Mouse (Mus musculus) gastrocnemius, adult 2 months (tissue): ENCODE data around the gene Rad18. TPM values are rescaled to one million over a fixed set of nuclear protein-coding genes. Genes with fewer than 3 reads are reported as not detected.
"Not testable (repeated sequence)": the region's sequence is repeated elsewhere in the genome, so short reads cannot be mapped to it uniquely, and the experiment has no call there.

ENCODE experiments used
- DNase-seq: peaks from one replicate; pipeline ENCODE4 v3.0.0; 2022
- H3K27ac ChIP-seq: fragments of 200-600 bp; 2 replicates; pipeline ENCODE4 v1.8.1; 2022; ENCODE audit warnings: mild to moderate bottlenecking
- H3K4me3 ChIP-seq: fragments of 200-600 bp; 2 replicates; pipeline ENCODE4 v1.8.1; 2022; ENCODE audit warnings: mild to moderate bottlenecking, moderate library complexity
- CTCF ChIP-seq: fragments of 200-600 bp; IDR thresholded peaks from 2 replicates; pipeline ENCODE4 v1.8.1; 2022; ENCODE audit warnings: antibody characterized with exemption, mild to moderate bottlenecking, moderate library complexity
- intact Hi-C: fragments of 180-260 bp; cut with DNase I; formaldehyde crosslinking; loops from one replicate; pipeline ENCODE4 v1.15.1; 2025
- total RNA-seq, 2 experiments: library from RNA; stranded (reverse); gene quantifications; 2 replicates each; pipeline ENCODE4 v1.2.3; 2021

Rad18 gene
- total RNA-seq, 2 experiments from 2014 or later = 0.92 to 1.4 TPM

GRCm38 (mm10) chr6:112719983-112720382 is 23.5 kb upstream of the Rad18 start:
- Histone ChIP-seq H3K27ac (no peak overlapping the region), H3K4me3 (no peak overlapping the region)
- intact Hi-C loops = no loop called here
- DNase-seq = no peak
- TF ChIP-seq CTCF = no peak

DNA sequence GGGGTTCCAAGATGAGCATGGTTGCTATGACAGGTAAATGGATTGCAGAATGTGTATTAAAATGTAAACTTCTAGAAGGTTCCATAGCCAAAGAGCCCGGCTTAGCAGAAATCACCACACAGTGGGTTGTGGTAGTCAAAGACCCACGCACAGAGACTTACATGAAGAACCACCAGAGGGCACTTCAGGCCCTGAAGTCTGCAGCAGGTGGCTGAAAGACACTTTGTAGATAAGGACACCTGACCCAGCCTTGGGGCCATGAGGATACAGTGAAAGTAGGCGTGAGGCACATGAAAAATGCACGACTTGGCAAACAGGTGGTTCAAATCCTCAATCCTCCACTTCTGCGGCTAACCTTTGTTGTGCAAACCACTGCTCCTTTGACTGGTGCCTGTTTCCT is 20.7 kb upstream of the Rad18 start:
- TF ChIP-seq CTCF = peak; percentile 69
- DNase-seq = no peak
- intact Hi-C loops = no loop called here
- Histone ChIP-seq H3K4me3 (no peak overlapping the region), H3K27ac (no peak overlapping the region)

DNA sequence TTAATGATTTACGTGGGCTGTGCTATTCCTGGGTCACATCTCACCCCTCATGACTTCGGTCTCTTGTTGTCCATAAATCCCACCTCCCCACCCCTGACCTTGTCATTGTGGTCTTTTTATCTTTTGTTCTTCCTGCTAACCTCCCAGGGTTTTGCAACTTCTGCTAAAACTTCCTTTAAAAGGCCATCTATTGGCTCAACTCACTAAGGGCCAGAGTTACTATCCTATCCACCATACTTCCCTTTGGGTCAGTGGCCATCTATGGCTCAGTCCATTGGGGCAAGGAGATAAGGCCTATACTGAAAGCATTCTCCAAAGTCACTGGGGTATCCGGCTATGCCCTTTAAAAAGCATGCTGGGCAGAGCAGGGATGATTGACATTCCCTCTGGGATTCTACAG is 17.5 kb upstream of the Rad18 start:
- Histone ChIP-seq H3K4me3 (no peak overlapping the region), H3K27ac (no peak overlapping the region)
- TF ChIP-seq CTCF = no peak
- intact Hi-C loops = no loop called here
- no peak for DNase-seq

DNA sequence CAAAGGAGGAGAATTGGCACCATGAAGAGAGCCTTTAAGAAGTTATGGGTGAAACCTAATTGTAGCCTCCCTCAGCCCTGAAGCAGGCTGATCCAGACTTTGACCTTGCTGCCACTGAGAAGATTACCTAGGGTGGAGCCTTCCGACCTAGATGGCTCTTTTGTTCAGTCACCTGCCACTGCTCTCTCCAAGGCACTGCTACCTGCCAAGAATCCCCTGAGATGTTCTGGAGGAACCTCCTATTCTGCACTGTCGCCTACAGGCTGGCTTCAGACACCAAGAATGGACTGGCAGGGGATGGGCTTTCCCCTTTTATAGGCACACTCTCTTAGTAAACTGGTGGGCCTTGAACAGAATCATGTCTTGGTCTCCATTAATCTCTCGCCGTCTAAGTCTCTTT is 5.8 kb upstream of the Rad18 start:
- H3K27ac ChIP-seq, intact Hi-C loops, DNase-seq: not testable (repeated sequence)

DNA sequence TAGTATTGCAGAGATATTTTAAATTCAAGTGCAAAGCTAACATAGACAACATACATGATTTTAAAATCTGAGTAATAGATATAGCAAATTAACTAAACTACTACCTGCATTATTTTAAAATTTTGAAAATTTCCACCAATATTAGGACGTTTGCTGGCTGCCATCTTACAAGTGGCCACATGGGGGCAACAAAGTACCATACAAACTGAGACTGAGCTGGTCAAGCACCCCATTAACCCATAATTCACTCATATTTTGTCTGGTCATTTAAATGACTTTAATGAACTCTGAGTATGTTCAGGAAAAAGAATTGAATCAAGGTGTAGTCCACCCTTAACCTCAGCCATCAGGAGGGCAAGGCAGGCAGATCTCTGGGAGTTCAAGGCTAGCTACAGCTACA is 3.9 kb upstream of the Rad18 start:
- intact Hi-C loops = no loop called here
- TF ChIP-seq CTCF = peak; percentile 96; the same call in 1 of the 2 replicates
- Histone ChIP-seq H3K4me3 (no peak overlapping the region), H3K27ac (no peak overlapping the region)
- peak; percentile 59 for DNase-seq

More for the DNA sequence above, 5.8 kb upstream of the Rad18 start:
- not testable (repeated sequence) for H3K4me3 ChIP-seq

DNA sequence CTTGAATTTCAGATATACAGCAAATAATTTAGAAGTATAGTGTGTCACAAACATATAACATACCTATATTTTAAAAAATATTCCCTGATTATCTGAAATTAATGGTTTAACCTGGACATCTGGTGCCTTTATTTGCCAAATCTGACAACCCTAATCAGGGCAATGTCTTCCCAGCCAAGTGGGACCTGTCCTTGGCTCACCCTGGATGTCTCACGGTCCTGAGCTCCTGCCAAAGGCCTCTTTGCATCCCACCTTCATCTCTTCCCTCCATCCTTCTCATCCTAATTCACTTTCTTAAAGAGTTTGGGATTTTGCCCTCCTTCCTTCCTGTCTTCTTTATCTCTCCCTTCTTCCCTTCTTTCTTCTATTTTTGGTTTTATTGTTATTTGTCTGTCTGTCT is 2.6 kb upstream of the Rad18 start:
- intact Hi-C loops = loop anchor here (10.0 kb wide), 1 partner anchor 204 kb away; no protein-coding TSS in a partner anchor
- H3K4me3 ChIP-seq = no peak overlapping the region
- TF ChIP-seq CTCF = no peak
- no peak for DNase-seq
- no peak overlapping the region for H3K27ac ChIP-seq

DNA sequence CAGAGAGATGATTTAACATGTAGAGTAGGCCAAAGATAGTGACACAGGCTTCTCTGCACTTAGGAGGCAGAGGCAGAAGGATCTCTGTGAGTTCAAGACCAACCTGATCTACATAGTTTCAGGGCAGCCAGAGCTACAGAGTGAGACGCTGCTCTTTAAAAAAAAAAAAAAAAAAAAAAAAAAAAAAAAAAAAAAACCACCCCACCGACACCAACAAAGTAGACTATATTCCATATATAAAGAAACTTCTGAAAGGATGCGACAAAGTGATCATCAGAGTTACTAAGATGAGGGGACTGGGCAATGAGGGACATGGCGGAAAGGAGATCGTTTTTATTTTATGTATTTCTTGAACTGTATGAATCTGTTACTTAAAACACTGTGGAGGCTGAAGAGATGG is 2.0 kb downstream of the Rad18 start:
- Histone ChIP-seq H3K4me3 (no peak overlapping the region), H3K27ac (no peak overlapping the region)
- no peak for TF ChIP-seq CTCF
- no peak for DNase-seq
- intact Hi-C loops = loop anchor here (10.0 kb wide), 1 partner anchor 200 kb away; no protein-coding TSS in a partner anchor

GRCm38 (mm10) chr6:112691523-112691922 is 5.0 kb downstream of the Rad18 start:
- Histone ChIP-seq H3K27ac (no peak overlapping the region), H3K4me3 (no peak overlapping the region)
- no peak for DNase-seq
- TF ChIP-seq CTCF = no peak
- intact Hi-C loops = loop anchor here (10.0 kb wide), 1 partner anchor 197 kb away; no protein-coding TSS in a partner anchor

GRCm38 (mm10) chr6:112688033-112688432 is 8.5 kb downstream of the Rad18 start:
- intact Hi-C loops = no loop called here
- Histone ChIP-seq H3K4me3 (no peak overlapping the region), H3K27ac (no peak overlapping the region)
- no peak for TF ChIP-seq CTCF
- DNase-seq = no peak

DNA sequence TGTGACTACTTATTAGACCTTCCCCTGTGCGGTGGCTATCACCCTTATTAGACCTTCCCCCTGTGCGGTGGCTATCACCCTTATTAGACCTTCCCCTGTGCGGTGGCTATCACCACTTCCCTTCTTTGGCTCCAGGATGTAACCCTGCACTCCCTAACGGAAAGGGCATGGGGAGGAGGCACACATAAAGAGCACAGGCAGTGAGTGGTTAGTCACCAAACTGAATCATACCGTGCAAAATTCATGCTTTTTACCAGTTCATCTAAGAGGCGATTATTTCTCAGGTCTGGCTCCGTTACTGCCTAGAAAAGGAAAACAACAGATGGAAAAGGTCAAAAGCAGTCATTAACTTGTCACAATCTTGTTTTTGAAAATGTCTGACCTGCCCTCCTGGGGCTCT is 10.0 kb downstream of the Rad18 start:
- intact Hi-C loops = no loop called here
- Histone ChIP-seq H3K4me3 (peak overlapping the region; percentile 57), H3K27ac (peak overlapping the region; percentile 64)
- peak; percentile 37 for DNase-seq
- TF ChIP-seq CTCF = no peak

DNA sequence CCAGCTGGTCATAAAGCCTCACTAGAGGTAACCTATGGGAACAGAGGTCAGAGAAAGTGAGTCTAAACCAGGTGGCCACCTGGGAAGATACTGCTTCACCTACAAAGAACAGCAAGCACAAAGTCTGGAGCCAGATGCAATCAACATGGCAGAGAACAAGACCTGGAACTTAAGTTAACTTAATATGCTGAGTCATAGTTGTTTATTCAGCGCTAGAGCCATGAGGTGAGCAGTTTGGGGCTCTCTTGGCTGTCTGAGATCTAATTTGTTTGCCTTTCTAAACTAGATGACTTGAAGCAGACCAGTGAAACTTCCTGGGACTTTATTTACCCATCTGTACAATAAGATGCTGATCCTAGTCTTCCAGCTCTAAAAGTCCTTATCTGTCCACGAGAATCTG is 12.4 kb downstream of the Rad18 start:
- intact Hi-C loops = no loop called here
- Histone ChIP-seq H3K4me3 (no peak overlapping the region), H3K27ac (no peak overlapping the region)
- no peak for TF ChIP-seq CTCF
- no peak for DNase-seq

DNA sequence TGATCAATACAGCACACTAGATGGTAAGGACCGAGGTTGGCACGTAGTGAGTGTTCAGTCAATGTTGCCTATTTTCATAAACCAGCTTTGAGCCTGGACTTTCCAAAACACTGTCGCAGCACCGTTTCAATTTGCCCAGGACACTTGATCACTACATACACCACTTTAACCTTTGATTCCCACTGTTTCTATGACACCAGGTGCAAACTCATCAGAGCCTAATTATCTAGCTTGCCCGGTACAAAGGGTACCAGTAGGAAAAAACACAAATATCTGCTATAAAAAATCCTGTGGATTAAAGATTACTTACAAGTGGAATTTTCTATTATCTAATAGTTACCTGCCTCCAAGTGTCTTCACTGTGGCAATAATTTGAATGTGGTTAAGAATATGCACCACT is 64.4 kb downstream of the Rad18 start:
- H3K27ac ChIP-seq = no peak overlapping the region
- no peak overlapping the region for H3K4me3 ChIP-seq
- intact Hi-C loops = no loop called here
- no peak for TF ChIP-seq CTCF
- DNase-seq = no peak

DNA sequence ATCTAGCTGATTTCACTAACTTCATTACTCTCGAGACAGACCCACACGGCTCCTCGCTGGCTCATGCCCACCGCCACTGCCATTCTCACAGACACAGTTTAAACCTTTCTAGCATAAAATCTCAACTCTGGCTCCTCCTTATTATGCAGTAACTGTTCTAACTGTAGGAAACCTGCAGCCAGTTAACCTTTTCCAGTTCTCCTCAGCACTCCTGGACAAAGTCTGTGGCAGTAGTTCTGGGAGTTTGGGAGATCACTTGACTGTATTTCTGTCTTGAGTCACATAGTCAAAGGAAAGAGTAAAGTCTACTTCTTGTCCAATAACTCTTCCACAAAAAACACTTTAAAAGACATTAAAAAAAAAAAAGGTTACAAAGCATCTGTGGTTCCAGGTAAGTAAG is 66.2 kb downstream of the Rad18 start:
- no peak for DNase-seq
- H3K4me3 ChIP-seq = no peak overlapping the region
- intact Hi-C loops = no loop called here
- H3K27ac ChIP-seq = no peak overlapping the region
- TF ChIP-seq CTCF = no peak

DNA sequence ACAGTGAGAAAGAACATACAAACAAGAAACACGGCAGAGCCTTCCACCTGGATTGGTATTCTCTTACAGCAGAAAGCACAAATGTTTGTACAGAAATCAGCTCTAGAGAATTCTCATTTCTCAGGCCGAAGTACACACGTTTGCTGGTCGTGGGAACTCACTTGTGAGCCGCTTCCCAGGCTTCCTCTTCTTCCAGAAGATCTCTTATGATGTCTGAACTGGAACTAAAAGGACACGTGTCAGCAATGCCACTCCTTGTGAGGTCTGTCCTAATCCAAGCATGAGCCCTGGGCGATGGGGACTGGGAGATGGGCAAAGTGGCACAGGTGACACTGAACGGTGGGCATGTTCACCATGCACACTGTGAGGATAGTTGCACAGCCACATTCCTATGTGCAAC is 68.2 kb downstream of the Rad18 start:
- intact Hi-C loops = no loop called here
- no peak for DNase-seq
- Histone ChIP-seq H3K27ac (no peak overlapping the region), H3K4me3 (no peak overlapping the region)
- no peak for TF ChIP-seq CTCF

GRCm38 (mm10) chr6:112622321-112622720 is 74.2 kb downstream of the Rad18 start:
- peak; percentile 35 for DNase-seq
- intact Hi-C loops = no loop called here
- no peak overlapping the region for H3K4me3 ChIP-seq
- H3K27ac ChIP-seq = no peak overlapping the region; the same call in 1 of the 2 replicates
- TF ChIP-seq CTCF = no peak
